Mouse (Mus musculus) left cerebral cortex, adult 8-10 months (tissue): ENCODE data around the gene Prdm16. TPM values are rescaled to one million over a fixed set of nuclear protein-coding genes. Genes with fewer than 3 reads are reported as not detected.

Source experiments
- DNase-seq, 2 experiments: peaks; one replicate each; pipeline ENCODE4 v3.0.0; 2022; ENCODE audit warnings: low spot score in 2 of 2
- total RNA-seq, 4 experiments: library from RNA; stranded (reverse); gene quantifications; 2 replicates each; pipeline ENCODE4 v1.2.4; 2022

Prdm16 gene
- total RNA-seq, result 10 to 100 TPM in 3 of 4 experiments, 1 to 10 TPM in 1; 9.1 to 11.7 (median 11.2) TPM

DNA sequence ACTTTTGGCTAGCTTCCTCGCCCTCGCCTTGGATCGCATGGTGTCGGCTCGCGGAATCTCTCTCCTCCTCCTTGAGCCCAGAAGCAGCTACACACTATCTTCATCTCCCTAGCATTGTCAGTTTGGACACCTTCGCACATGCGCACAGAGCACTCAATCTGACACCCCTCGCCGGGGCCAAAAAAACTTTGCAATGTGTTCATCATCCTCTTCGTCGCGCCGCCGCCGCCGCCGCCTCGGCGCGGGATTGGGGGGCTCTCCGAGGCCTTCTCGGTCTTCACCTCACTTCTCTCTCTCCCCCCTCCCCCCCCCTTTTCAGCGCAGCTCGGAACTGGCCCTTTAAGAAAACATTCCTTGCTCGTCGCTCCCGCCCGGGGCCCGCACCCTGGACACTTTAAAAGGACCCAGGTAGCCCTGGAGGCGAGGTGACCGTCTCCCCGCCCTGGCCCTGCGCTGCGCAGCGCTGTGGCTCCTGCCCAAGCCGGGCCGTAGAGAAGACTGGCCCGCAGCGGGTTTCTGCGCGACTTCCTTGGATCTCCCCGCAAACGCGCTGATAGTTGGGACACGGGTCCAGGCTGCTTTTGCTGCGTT, at the start of gene Prdm16:
Gene Prdm16 (minus strand): TSS at position 153 of the 591 bp plus-strand sequence.
- peak in 1 of 2 experiments; percentile 18 for DNase-seq

DNA sequence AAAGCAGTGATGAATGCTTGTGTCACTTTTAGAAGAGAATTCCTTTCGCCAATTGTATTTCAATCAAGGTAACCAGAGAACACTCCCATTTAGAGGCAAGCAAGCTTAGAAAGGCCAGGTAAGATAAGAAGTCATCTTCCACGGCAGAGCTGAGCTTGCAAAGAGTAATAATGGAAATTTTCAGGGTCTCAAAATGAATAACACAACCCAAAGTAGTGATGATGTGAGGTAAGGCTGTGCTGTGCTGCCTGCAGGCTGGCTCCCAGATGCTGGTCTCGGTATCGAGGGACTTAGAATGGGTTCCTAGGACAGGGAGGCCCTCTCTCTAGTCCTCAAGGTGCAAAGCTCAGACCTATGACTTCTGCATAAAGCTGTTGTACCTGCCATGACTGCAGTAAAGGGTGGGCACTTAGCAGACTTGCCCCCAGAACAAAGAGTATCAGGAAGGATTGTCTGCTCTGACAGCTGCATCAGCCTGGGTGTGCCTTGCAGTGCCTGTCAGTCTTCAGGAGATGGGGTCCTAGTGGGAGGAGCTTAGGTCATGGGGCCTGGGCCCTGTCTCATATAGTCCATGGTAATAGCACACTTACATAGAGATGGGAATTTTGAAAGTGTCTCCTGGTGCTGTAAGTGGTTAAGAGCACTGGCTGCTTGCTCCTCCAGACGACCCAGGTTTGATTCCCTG, 46.5 kb upstream of the Prdm16 start:
- DNase-seq, result no peak

DNA sequence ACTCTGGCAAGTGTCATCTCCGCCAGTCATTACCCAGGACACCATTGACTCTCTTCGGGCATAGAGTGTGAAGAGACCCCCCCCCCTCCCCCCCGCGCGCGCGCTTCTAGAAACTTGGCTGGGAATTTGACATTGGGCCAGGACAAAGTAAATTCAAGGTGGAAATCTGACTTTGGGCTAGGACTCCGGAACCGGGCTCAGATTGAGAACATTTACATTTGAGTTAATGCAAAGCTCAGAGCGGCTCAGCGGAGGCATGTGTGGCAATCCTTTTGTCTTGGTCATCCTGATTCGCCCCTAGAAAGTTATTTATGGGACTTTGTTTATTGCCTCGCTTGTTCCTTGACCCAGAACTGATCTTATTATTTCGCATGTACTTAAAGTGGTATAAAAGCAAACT, 45.6 kb upstream of the Prdm16 start:
- no peak for DNase-seq

DNA sequence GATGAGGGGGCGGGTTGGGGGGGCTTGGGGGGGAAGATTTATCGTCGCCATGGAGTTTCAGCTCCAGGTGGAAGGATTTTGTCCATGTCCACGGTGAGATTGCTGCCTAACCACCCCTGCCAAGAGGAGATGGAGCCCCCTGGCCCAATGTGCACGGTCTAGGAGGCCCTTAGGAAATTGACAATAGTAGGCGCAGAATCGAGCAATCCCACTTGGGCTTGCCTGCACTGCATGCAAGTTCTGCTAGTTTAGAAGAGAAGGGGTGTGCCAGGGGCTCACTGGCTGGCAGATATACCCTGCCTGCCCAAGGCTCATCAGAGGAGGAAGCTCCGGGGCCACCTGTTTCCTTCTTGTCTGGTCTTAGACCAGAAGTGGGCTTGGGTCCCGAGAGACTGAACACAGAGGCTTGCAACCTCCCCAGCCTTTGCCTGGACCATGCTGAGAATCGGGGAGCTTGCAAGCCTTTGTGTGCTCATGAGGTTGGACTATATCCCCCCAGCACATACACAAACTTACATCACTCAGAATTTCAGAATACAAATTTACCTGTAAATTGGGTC, 38.8 kb upstream of the Prdm16 start:
- DNase-seq, result no peak

DNA sequence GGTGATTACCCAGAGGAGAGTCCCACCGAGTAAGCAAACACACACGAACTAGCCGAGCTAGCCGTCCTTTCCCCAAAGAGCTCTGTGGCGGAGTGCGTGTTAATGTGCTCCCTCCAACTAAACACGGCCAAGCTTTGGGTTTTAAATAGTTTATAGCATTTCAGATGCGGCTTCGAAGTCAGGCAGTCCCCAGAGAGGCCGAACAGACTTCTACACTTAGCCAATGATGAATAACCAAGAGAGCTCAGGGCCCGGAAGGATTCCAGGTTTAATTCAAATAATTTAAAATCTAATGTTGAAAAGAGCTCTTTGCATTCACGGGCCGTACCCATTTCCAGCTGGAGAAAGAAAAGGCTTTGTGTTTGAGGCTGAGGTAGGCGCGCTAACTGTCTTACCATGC, 38.3 kb upstream of the Prdm16 start:
- no peak for DNase-seq

DNA sequence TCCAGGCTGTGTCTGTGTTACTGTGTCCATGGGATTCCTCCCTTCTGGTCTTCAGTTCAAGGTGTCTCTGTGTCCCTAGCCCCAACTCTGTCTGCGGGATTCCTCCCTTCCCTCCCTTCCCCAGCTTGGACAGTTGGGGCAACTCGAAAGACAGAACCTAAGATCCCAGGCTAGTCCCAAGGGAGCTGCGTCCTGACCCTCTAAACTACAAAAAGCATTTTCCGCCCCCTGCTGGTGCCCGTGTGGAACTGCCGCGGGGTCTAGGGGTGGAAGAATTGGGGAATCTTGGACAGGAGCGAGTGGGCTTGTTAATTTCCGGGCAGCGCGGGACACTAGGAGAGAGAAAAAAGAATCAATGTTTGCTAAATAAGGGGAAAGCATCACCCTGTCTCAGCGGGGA, 37.9 kb upstream of the Prdm16 start:
- peak in 1 of 2 experiments; percentile 58 for DNase-seq

DNA sequence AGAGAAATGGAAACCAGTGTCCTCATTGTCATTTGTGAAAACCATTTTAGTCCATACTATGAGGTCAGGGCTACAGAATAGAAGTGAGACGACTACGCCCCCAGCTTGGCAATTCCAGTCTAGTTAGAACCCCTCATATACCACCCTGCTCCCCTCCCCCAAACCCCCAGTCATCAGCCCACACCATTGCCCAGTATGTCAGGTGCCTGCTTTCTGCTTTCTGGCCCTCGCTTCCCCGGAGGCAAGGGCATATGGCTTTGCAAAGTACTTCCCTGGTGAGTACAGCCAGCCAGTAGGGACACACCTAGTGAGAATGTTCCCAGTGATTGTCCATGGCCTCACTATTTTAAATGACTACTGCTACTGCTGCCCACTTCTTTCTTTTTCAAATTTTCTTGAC, 37.3 kb upstream of the Prdm16 start:
- no peak for DNase-seq

DNA sequence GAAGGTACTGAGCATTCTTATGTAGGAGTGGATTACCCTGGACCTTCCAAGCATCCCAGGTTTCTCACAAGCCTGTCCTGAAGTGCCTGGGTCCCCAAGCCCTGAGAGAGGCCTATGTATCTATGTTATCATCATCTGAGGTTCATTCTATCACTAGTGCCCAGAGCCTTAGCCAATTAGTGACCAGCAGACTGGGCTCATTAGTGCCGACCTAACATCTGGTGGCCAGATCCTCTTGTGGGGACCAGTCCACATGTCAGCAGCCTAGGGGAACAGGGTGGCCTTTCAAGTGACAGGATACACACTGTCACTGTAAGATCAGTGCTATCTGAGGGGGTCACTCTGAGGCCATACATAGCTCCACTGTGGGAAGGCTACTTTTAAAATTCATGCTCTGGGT, 35.4 kb upstream of the Prdm16 start:
- DNase-seq, result no peak

DNA sequence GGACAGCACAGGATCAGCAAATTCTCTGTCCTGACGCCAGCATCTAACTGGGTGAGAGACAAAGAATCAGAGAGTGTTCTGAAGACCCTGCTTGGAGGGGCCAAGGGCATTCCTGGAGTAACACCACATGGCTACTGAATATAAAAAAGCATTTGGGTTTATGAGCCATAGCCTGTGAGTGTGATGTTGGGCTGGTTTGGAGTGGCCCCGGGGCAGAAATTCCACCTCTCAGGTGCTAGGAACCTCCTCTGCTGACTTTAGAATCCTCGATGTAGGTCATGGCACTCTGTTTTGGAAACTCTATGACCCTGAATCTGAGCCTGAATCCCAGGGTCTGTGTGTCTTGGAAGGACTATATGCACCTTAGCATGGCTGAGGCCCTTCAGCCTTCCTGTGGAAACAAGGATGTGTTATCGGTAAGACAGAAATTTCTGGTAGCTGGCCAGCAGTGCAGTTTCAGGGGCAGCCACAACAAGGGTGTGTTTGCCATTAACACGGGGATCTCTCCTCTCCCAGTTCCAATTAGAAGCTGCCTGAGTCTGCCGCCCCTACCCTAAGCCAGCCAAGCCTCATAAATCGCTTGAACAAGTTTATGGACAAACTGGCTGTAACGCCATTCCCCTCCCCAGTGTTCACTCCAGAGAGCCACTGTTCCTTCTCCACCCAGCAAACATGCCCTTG, 34.7 kb upstream of the Prdm16 start:
- DNase-seq, result no peak

DNA sequence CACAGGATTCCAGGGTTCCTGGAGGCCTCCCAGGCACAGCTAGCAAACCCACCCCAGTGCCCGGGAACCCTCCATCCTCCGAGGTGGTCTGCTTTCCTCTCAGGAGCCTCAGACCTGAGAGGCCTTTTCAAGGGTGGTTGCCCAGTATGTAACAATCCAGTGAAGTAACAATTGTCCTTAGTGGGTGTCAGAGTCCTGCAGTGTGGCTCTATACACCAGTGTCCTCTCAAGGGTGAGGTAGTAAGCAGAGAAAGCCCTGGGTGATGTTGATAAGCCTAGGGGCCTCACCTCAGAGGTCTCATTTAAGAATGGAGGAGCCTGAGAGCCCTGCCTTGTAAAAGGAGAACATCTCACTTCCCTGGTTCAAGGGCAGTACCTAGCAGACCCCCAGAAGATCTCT, 31.1 kb upstream of the Prdm16 start, which contains the start of gene Actrt2:
Gene Actrt2 (minus strand): TSS at position 101 of the 400 bp plus-strand sequence.
- no peak for DNase-seq

DNA sequence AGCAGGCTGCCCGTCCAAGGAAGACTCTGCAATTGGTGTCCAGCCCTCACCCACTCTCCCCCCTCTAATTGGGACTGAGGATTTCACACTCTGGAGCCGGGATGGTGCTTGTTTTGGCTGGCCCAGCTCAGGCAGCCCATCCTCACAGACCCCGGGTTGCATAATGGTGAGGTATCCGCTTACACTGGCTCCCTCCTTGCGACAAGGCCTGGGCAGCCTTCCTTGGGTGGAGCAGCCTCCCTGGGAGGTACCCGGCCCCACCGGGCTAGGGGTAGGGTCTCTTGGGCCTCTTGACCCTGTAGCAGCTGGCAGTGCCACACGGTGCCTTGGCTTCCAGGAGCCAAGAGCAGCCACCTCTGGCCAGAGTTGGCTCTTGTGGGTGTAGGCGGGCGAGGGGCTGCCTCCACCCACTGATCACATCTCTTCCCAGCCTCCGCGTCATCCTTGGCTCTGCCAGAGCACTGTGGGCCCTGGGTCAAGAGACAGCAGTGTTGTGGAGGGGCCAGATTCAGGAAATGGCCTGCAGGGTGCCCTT, 26.1 kb upstream of the Prdm16 start:
- DNase-seq, result no peak

DNA sequence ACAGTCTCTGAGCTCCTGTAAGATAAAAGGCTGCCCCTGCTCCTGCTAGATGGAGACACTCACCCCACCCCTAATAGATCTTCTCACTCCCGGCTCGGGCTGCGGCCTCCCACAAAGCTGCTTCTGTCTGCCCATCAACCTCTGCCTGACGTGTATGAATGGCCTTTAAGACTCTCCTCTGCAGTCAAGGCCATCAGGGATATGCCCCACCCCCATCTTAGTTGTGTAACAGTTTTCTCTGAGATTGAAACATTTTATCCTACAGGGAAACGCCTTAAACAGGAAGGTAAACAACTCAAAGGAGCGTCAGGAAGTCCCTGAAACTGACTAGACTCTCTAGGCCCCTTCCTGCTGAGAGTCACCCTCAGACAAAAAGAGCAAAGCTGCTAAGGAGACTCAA, 24.6 kb upstream of the Prdm16 start:
- no peak for DNase-seq

DNA sequence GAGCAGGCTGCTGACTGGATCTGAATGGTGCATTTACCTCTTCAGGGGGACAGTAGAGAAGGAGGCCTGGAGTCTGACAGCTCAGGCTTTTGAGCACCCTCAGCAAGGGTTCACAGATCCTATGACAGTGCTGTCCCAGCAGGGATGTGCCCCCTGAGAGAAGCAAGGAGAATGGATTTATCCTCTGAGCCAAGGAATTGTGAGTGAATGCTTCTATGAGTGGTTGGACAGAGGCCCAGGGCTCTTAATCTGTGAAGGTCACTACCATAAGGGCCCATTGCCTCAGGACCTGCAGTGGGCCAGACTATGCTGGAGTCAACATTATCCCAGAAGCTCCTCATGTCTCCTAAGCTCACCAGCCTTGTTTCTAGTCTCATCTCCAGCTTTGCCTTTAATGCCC, 23.4 kb upstream of the Prdm16 start:
- no peak for DNase-seq

DNA sequence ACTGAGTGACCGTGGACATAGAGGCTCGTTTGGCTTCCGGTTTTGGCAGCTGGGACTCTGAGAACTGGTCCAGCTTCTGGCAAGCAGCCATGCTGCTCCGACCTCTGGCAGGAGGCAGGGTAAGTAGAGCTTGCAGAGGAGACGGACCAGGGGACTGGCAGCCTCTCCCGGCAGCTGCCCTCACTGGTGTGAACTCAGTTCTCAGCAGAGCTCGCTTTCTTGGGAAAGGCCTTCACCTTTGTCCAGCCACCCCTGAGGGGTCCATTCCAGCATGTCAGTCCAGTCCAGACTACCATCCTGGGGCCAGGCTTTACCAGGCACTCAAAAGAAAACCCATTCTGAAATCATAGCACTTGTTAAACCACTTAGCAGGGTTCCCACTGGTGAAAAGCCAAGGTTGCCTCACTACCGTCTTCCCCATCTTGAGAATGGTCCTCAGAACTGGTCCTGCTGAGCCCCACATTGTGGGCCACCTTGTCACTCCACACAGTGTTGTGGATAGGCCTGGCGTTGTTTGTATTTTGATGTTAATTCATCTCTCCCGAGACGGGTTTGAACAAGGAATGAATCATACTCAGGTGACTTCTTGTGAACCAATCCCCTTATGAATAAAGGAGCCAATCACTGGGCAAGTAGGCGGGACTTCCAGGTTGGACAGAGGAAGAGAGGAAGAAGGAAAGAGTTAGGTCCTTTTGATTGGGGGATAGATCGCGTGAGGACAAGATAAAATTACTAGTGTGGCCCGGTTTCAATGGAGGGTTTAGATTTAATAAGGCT, 18.6 kb upstream of the Prdm16 start:
- DNase-seq, result peak in 1 of 2 experiments; percentile 61

DNA sequence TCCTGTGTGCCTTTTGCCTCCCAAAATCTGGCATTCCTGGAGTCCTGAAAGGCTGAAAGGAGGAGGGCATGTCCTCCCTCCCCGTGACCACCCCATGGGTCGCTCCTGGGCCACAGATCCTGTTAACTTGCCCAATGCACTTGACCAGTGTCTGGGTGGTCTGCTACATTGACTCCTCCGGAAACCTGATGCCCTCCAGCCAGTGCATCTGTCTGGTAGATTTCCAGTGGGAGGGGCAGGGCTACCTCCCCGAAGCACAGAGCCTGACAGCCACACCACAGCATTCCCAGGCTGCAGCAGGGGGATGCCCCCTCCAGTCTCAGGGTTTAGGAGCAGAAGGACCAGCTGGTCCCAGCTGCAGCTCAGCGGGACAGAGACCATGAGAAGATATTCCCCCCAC, 15.8 kb upstream of the Prdm16 start:
- no peak for DNase-seq

DNA sequence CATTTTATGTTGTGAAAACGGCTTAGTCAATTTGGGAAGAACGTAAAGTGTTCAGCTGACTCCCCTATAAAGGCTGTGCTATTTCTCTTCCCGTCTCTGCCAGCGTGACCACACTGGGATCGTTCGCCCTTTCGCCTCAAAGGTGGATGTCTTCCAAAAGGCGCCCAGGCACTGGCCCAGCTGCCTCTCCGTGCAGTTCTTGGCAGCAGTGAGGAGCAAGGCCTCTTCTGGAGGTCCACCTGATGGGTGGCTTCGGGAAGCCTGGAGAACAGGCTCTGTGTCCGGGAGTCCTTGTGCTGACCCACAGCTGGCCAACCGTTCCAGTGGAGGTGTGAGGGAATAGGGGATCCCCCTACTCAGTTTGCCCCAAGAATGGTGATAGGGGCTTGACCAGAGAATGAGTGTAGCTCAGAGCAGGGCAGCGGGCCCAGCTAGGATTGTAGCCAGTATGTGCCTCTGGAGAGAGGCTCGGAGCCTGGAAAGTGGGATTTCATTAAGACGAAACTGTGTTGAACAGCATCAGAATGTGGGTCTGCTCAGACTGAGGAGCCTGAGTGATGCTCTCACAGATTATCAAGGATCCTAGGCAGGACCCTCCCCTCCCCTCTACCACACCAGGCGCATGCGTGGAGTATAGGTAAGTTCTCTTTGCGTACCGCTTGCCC, 12.5 kb upstream of the Prdm16 start:
- DNase-seq, result no peak

DNA sequence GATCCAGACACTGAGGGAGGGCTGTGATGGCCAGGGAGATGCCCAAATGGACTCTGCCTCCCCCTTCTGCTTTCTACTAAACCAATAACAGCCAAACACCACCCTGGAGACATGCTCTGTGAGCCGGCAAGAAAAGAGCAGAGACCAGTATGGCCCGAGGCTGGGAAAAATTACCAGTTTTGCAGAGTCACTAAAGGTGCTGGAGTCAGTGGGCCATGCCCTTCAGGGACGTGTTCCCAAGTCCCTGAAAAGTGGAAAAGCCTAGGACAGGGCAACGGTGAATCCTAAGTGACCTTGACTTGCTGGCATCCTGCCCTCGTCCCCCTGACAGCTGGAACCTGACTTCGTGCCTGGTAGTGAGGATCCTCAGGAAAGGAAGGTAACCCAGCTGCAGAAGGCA, 5.8 kb upstream of the Prdm16 start:
- DNase-seq, result no peak

DNA sequence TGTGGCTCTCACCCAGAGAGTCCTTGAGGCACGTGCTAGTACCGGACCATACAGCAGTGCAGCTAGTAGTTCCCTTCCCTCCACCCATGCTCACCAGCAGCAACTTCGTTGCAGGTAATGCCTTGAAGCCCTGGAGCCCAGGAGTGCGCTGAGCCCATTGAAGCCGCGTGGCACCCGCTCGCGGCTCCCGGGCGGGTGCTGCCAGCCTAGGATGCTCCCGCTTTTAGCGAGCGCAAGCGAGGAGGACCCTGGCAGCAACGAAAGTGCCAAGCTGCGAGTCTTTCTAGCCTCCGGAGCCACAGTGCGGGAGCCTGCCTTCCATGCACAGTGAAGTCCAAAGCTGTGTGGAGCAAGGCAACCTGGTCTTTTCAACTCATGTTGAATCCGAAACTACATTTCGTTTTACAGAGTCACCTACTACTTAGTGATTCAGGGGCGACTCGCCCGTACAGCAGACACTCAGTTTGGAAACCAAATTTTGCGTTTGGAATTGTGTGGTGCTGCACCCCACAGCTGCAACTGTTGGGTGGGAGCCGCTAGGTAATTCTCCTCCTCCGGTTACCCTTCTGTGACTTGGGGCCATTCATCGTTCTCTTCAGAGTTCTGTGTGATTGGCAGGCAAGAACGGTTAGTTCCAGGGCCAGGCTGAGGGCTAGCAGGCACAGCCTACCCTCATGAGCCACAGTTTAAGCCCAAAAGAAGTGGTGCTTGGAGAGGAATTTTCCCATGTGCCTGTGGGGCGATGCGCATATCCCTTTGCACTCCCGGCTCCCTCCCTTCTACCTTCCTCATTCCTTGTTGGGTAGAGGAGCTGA, 4.8 kb upstream of the Prdm16 start:
- no peak for DNase-seq

DNA sequence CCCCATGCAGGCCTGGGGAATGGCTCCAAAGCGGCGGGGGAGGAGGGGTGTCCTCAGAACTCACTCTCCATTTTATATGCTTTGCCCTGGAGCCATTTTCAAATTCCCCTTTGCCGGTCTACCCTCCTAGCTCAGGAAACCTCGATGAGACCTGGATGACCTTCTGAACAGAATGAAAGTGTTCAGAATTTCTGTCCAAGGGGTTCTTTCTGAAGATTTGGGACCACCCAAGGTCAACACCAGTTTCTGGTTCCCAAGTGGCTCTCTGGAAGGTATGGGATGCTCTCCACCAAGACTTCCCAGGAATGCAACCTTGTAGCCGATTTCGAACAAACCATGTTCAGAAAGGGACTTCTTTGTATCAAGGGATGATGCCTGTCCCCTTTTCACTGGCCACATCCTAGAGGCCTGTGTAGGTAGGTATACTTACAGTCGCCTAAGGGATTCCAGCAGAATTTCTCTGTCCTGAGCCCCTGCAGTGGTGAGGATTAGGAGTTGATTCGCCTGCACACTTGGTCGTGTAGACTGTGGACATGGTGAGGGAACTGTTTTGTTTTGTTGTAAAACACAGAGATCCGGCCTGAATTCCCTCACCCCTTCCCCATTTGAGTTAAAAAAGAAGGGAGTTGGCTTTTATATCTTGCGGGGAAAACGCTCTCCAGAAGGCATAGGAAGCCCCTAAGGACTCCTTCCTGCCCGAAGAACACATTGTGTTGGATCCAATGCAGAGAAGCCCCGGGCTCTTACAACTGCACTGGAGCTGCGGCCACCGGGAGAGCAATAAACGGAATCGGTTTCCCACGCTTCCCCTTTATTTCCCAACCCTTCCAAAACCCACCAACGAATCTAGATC, 4.0 kb upstream of the Prdm16 start:
- DNase-seq, result no peak
